Mouse (Mus musculus): ENCODE results near the gene Cux1.

GRCm38 (mm10) chr5:136296911-136297310 lies 270.4 kb downstream of the Cux1 start:
- TF ChIP-seq POLR2A (IDR thresholded peaks at IDR 0.05; ENCODE audit: borderline replicate concordance, extremely low read depth, low read depth, low read length) (no peak), CTCF (IDR thresholded peaks at IDR 0.05; ENCODE audit: insufficient read depth, low read length) (no peak)
